Mouse (Mus musculus): ENCODE measurements at regions not wholly inside any gene's neighbourhood (a gene's known extent, or its start where the extent isn't known, plus 50 kb on each side); places are given as distances from the start of the nearest gene placed in this dataset.

GRCm38 (mm10) chr17:76205082-76205481 lies 653.3 kb upstream of the Fam98a start:
- H3K9ac ChIP-seq (ENCODE audit: low read length): no peak overlapping the region
- no peak overlapping the region for H3K4me3 ChIP-seq (ENCODE audit: low read depth, low read length)
- H3K27me3 ChIP-seq (replicated peaks; ENCODE audit: control insufficient read depth, insufficient read depth, low read length): no peaks in the 10 kb centered on the region
- H3K36me3 ChIP-seq (ENCODE audit: control insufficient read depth, insufficient read depth, low read length): no peaks in the 10 kb centered on the region
- H3K4me2 ChIP-seq (ENCODE audit: low read length): no peak overlapping the region
- H3K9me3 ChIP-seq (ENCODE audit: control insufficient read depth, low read length): no peaks in the 10 kb centered on the region
- ATAC-seq (replicated peaks; ENCODE audit: low FRiP score, low TSS enrichment, low read depth) (no peak), DNase-seq (ENCODE audit: low spot score) (no peak)
- H3K27ac ChIP-seq (ENCODE audit: low read depth): no peak overlapping the region
- H3K4me1 ChIP-seq (replicated peaks; ENCODE audit: control insufficient read depth, insufficient read depth, low read length): no peaks in the 10 kb centered on the region

- H3K27me3 ChIP-seq (replicated peaks; ENCODE audit: control insufficient read depth, insufficient read depth, low read length): no peaks in the 10 kb centered on the region
- no peak overlapping the region for H3K4me3 ChIP-seq (ENCODE audit: low read depth, low read length)
- no peaks in the 10 kb centered on the region for H3K9me3 ChIP-seq (ENCODE audit: control insufficient read depth, low read length)
- no peaks in the 10 kb centered on the region for H3K4me1 ChIP-seq (replicated peaks; ENCODE audit: control insufficient read depth, insufficient read depth, low read length)
- H3K36me3 ChIP-seq (ENCODE audit: control insufficient read depth, insufficient read depth, low read length): no peaks in the 10 kb centered on the region
- DNase-seq (ENCODE audit: low spot score) (no peak), ATAC-seq (replicated peaks; ENCODE audit: low FRiP score, low TSS enrichment, low read depth) (no peak)
- no peak overlapping the region for H3K4me2 ChIP-seq (ENCODE audit: low read length)
- WGBS: 45% methylated on average over 2 of the region's 2 CpGs
- H3K9ac ChIP-seq (ENCODE audit: low read length): no peak overlapping the region
- H3K27ac ChIP-seq (ENCODE audit: low read depth): no peak overlapping the region
These were observed 633.1 kb upstream of the Fam98a start for GRCm38 (mm10) chr17:76184813-76185212.

- Histone ChIP-seq H3K4me2 (ENCODE audit: low read length) (no peak overlapping the region), H3K4me1 (replicated peaks; ENCODE audit: control insufficient read depth, insufficient read depth, low read length) (no peaks in the 10 kb centered on the region), H3K27ac (ENCODE audit: low read depth) (no peak overlapping the region), H3K27me3 (replicated peaks; ENCODE audit: control insufficient read depth, insufficient read depth, low read length) (no peaks in the 10 kb centered on the region), H3K9ac (ENCODE audit: low read length) (no peak overlapping the region), H3K4me3 (ENCODE audit: low read depth, low read length) (no peak overlapping the region), H3K36me3 (ENCODE audit: control insufficient read depth, insufficient read depth, low read length) (no peaks in the 10 kb centered on the region), H3K9me3 (ENCODE audit: control insufficient read depth, low read length) (no peaks in the 10 kb centered on the region)
- no peak for ATAC-seq (replicated peaks; ENCODE audit: low FRiP score, low TSS enrichment, low read depth)
- no peak for DNase-seq (ENCODE audit: low spot score)
These were observed 585.1 kb upstream of the Fam98a start for GRCm38 (mm10) chr17:76136660-76137495.

- Histone ChIP-seq H3K9ac (ENCODE audit: low read length) (no peak overlapping the region), H3K27me3 (replicated peaks; ENCODE audit: control insufficient read depth, insufficient read depth, low read length) (no peaks in the 10 kb centered on the region), H3K4me2 (ENCODE audit: low read length) (no peak overlapping the region), H3K4me3 (ENCODE audit: low read depth, low read length) (no peak overlapping the region), H3K4me1 (replicated peaks; ENCODE audit: control insufficient read depth, insufficient read depth, low read length) (no peaks in the 10 kb centered on the region), H3K36me3 (ENCODE audit: control insufficient read depth, insufficient read depth, low read length) (no peaks in the 10 kb centered on the region), H3K27ac (ENCODE audit: low read depth) (no peak overlapping the region), H3K9me3 (ENCODE audit: control insufficient read depth, low read length) (no peaks in the 10 kb centered on the region)
- 69% methylated on average over 3 of the region's 3 CpGs for WGBS
- DNase-seq (ENCODE audit: low spot score) (no peak), ATAC-seq (replicated peaks; ENCODE audit: low FRiP score, low TSS enrichment, low read depth) (no peak)
These were observed 582.3 kb upstream of the Fam98a start for GRCm38 (mm10) chr17:76134030-76134429.

- Histone ChIP-seq H3K27me3 (replicated peaks; ENCODE audit: control insufficient read depth, insufficient read depth, low read length) (no peaks in the 10 kb centered on the region), H3K36me3 (ENCODE audit: control insufficient read depth, insufficient read depth, low read length) (no peaks in the 10 kb centered on the region), H3K4me1 (replicated peaks; ENCODE audit: control insufficient read depth, insufficient read depth, low read length) (no peaks in the 10 kb centered on the region), H3K4me3 (ENCODE audit: low read depth, low read length) (no peak overlapping the region), H3K9me3 (ENCODE audit: control insufficient read depth, low read length) (no peaks in the 10 kb centered on the region), H3K9ac (ENCODE audit: low read length) (no peak overlapping the region), H3K27ac (ENCODE audit: low read depth) (no peak overlapping the region), H3K4me2 (ENCODE audit: low read length) (no peak overlapping the region)
- WGBS: 86% methylated on average over 5 of the region's 5 CpGs
- no peak for ATAC-seq (replicated peaks; ENCODE audit: low FRiP score, low TSS enrichment, low read depth)
- no peak for DNase-seq (ENCODE audit: low spot score)
These were observed 573.5 kb upstream of the Fam98a start for GRCm38 (mm10) chr17:76125260-76125659.

- no peaks in the 10 kb centered on the region for H3K27me3 ChIP-seq (replicated peaks; ENCODE audit: control insufficient read depth, insufficient read depth, low read length)
- H3K9ac ChIP-seq (ENCODE audit: low read length): no peak overlapping the region
- no peaks in the 10 kb centered on the region for H3K9me3 ChIP-seq (ENCODE audit: control insufficient read depth, low read length)
- no peaks in the 10 kb centered on the region for H3K4me1 ChIP-seq (replicated peaks; ENCODE audit: control insufficient read depth, insufficient read depth, low read length)
- DNase-seq (ENCODE audit: low spot score) (no peak), ATAC-seq (replicated peaks; ENCODE audit: low FRiP score, low TSS enrichment, low read depth) (no peak)
- no peak overlapping the region for H3K27ac ChIP-seq (ENCODE audit: low read depth)
- H3K4me2 ChIP-seq (ENCODE audit: low read length): no peak overlapping the region
- 79% methylated on average over 9 of the region's 9 CpGs for WGBS
- H3K4me3 ChIP-seq (ENCODE audit: low read depth, low read length): no peak overlapping the region
- no peaks in the 10 kb centered on the region for H3K36me3 ChIP-seq (ENCODE audit: control insufficient read depth, insufficient read depth, low read length)
These were observed 559.8 kb upstream of the Fam98a start for GRCm38 (mm10) chr17:76111315-76112195.

GRCm38 (mm10) chr17:76110856-76111255 lies 559.1 kb upstream of the Fam98a start:
- H3K36me3 ChIP-seq (ENCODE audit: control insufficient read depth, insufficient read depth, low read length): no peaks in the 10 kb centered on the region
- no peak for ATAC-seq (replicated peaks; ENCODE audit: low FRiP score, low TSS enrichment, low read depth)

GRCm38 (mm10) chr17:76083536-76083935 lies 531.8 kb upstream of the Fam98a start:
- Histone ChIP-seq H3K4me1 (replicated peaks; ENCODE audit: control insufficient read depth, insufficient read depth, low read length) (no peaks in the 10 kb centered on the region), H3K27me3 (replicated peaks; ENCODE audit: control insufficient read depth, insufficient read depth, low read length) (no peaks in the 10 kb centered on the region), H3K4me2 (ENCODE audit: low read length) (no peak overlapping the region), H3K36me3 (ENCODE audit: control insufficient read depth, insufficient read depth, low read length) (no peaks in the 10 kb centered on the region), H3K9ac (ENCODE audit: low read length) (no peak overlapping the region), H3K4me3 (ENCODE audit: low read depth, low read length) (no peak overlapping the region), H3K9me3 (ENCODE audit: control insufficient read depth, low read length) (no peaks in the 10 kb centered on the region), H3K27ac (ENCODE audit: low read depth) (no peak overlapping the region)
- ATAC-seq (replicated peaks; ENCODE audit: low FRiP score, low TSS enrichment, low read depth) (no peak), DNase-seq (ENCODE audit: low spot score) (no peak)
- 89% methylated on average over 3 of the region's 3 CpGs for WGBS

More at GRCm38 (mm10) chr17:76110856-76111255, 559.1 kb upstream of the Fam98a start:
- H3K9me3 ChIP-seq (ENCODE audit: control insufficient read depth, low read length): no peaks in the 10 kb centered on the region
- 95% methylated on average over 1 of the region's 1 CpGs for WGBS
- no peak for DNase-seq (ENCODE audit: low spot score)
- H3K4me3 ChIP-seq (ENCODE audit: low read depth, low read length): no peak overlapping the region
- no peak overlapping the region for H3K9ac ChIP-seq (ENCODE audit: low read length)
- no peak overlapping the region for H3K27ac ChIP-seq (ENCODE audit: low read depth)
- no peaks in the 10 kb centered on the region for H3K4me1 ChIP-seq (replicated peaks; ENCODE audit: control insufficient read depth, insufficient read depth, low read length)
- no peaks in the 10 kb centered on the region for H3K27me3 ChIP-seq (replicated peaks; ENCODE audit: control insufficient read depth, insufficient read depth, low read length)
- H3K4me2 ChIP-seq (ENCODE audit: low read length): no peak overlapping the region

Data from intestine, embryonic 14.5 days (tissue).